ENCODE assay signal across 9 mouse cellular contexts in the genomic region with DNA sequence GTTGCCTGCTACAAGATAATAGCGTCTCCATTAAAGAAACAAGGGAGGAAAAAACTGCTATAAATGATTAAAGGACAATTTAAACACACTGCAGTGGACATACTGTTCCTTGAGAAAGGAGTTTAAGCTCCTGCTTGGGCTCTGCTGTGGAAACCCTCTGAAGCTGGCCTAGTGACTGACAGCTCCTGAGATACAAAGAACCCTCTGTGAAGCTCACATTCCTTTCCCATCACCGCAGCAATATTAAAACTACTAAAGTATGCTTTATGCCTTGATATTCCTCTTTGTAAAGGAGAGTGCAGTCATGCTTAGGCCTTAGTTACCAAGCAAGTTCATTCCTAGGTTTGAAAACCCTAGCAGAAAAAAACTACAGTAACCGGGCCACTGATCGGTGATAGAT.
DNase-seq lines count a peak whose midpoint lies in the region; ATAC-seq and TF ChIP-seq lines count a peak whose summit lies in the region.
"Had no signal": no experiment of that assay in that cellular context is flagged by ENCODE, and none has a peak within 500 bp of the region (broad histone marks: within the 10 kb centered on the region; RNA-seq: fewer than 3 reads in every experiment).

No protein-coding gene starts in this region.

- no peaks in the 10 kb centered on the region; the same call in 1 of the 2 replicates for H3K79me2 ChIP-seq in heart, adult 2 months (replicated peaks; ENCODE audit: control insufficient read depth, insufficient read depth, low read length)

- no peaks in the 10 kb centered on the region for H3K9me3 ChIP-seq in lung, embryonic 14.5 days (ENCODE audit: low read depth, low read length)
- no peaks in the 10 kb centered on the region for H3K9me3 ChIP-seq in hindbrain, embryonic 13.5 days
- H3K9me3 ChIP-seq in neural tube, embryonic 15.5 days (replicated peaks), result no peaks in the 10 kb centered on the region

- 52% methylated on average over 4 of the region's 4 CpGs for WGBS in heart, adult 2 months
- whole genome bisulfite sequencing in lung, embryonic 14.5 days, result 51% methylated on average over 4 of the region's 4 CpGs
- 46% methylated on average over 4 of the region's 4 CpGs for WGBS in hindbrain, embryonic 13.5 days
- 67% methylated on average over 4 of the region's 4 CpGs for WGBS in neural tube, embryonic 15.5 days

- H3K9ac ChIP-seq in heart, adult 2 months (ENCODE audit: low read depth, low read length), result peak overlapping the region; percentile 46
- H3K9ac ChIP-seq in lung, embryonic 14.5 days, result no peak overlapping the region
- no peak overlapping the region for H3K9ac ChIP-seq in hindbrain, embryonic 13.5 days
- no peak overlapping the region for H3K9ac ChIP-seq in neural tube, embryonic 15.5 days (replicated peaks)

- TF ChIP-seq EP300 in heart, adult 2 months (IDR thresholded peaks at IDR 0.05; ENCODE audit: insufficient read depth, low read depth, low read length), result no peak

- TF ChIP-seq CTCF in heart, adult 2 months (IDR thresholded peaks at IDR 0.05), result no peak
- no peak for TF ChIP-seq CTCF in lung, embryonic 14.5 days (IDR thresholded peaks at IDR 0.05; ENCODE audit: low read depth)

- peak overlapping the region; percentile 7 for H3K4me3 ChIP-seq in heart, adult 2 months
- H3K4me3 ChIP-seq in lung, embryonic 14.5 days (ENCODE audit: low read depth, low read length), result no peak overlapping the region
- no peak overlapping the region for H3K4me3 ChIP-seq in hindbrain, embryonic 13.5 days
- H3K4me3 ChIP-seq in neural tube, embryonic 15.5 days (replicated peaks), result no peak overlapping the region
- H3K4me3 ChIP-seq: erythroblast, embryonic 14.5 days had no signal

- no peak overlapping the region; the same call in 1 of the 2 replicates for H3K4me2 ChIP-seq in lung, embryonic 14.5 days
- H3K4me2 ChIP-seq in hindbrain, embryonic 13.5 days, result no peak overlapping the region
- no peak overlapping the region for H3K4me2 ChIP-seq in neural tube, embryonic 15.5 days

- peaks cover 47% of the 10 kb centered on the region for H3K36me3 ChIP-seq in heart, adult 2 months (ENCODE audit: control insufficient read depth, insufficient read depth, low read length)
- H3K36me3 ChIP-seq in lung, embryonic 14.5 days (ENCODE audit: insufficient read depth), result no peaks in the 10 kb centered on the region
- peaks cover 3% of the 10 kb centered on the region; the same call in 1 of the 2 replicates for H3K36me3 ChIP-seq in hindbrain, embryonic 13.5 days
- peaks cover 2% of the 10 kb centered on the region; the same call in 1 of the 2 replicates for H3K36me3 ChIP-seq in neural tube, embryonic 15.5 days

- no peak for DNase-seq in heart, adult 2 months
- no peak for DNase-seq in heart, adult 8-10 months (ENCODE audit: low spot score)
- peak; percentile 36 for DNase-seq in lung, embryonic 14.5 days
- DNase-seq in lung, adult 18-20 months, result no peak
- no peak for DNase-seq in thymus, postnatal 0 days (ENCODE audit: low spot score)
- DNase-seq in gastrocnemius, adult 8-10 months (ENCODE audit: low spot score in 2 of 2), result no peak

- peaks cover 30% of the 10 kb centered on the region for H3K4me1 ChIP-seq in heart, adult 2 months (ENCODE audit: control insufficient read depth, insufficient read depth, low read length)
- H3K4me1 ChIP-seq in lung, embryonic 14.5 days (ENCODE audit: insufficient read depth), result peaks cover 5% of the 10 kb centered on the region; the same call in 1 of the 2 replicates
- peaks cover 18% of the 10 kb centered on the region for H3K4me1 ChIP-seq in hindbrain, embryonic 13.5 days (replicated peaks)
- 0 out of 2 replicates have a peak, but pooled peaks cover 12% of the 10 kb centered on the region for H3K4me1 ChIP-seq in neural tube, embryonic 15.5 days

- peak overlapping the region; percentile 83 for H3K27ac ChIP-seq in heart, adult 2 months
- H3K27ac ChIP-seq in lung, embryonic 14.5 days (ENCODE audit: low read depth), result peak overlapping the region; percentile 88
- peak overlapping the region; percentile 55 for H3K27ac ChIP-seq in hindbrain, embryonic 13.5 days
- peak overlapping the region; percentile 64 for H3K27ac ChIP-seq in neural tube, embryonic 15.5 days (replicated peaks)

- TF ChIP-seq POLR2A in heart, adult 2 months (IDR thresholded peaks at IDR 0.05; ENCODE audit: insufficient read depth, low read depth, low read length), result no peak

- intact Hi-C loops in heart, adult 2 months (cut with DNase I), result loop anchor here (2.0 kb wide), 3 partner anchors 29 to 63 kb away; no protein-coding TSS in a partner anchor

- peak; percentile 50 for ATAC-seq in lung, embryonic 14.5 days (ENCODE audit: insufficient read depth)
- ATAC-seq in hindbrain, embryonic 13.5 days (ENCODE audit: low FRiP score), result no peak
- ATAC-seq in neural tube, embryonic 15.5 days (ENCODE audit: low FRiP score), result no peak

- no peaks in the 10 kb centered on the region for H3K27me3 ChIP-seq in heart, adult 2 months (ENCODE audit: control insufficient read depth, insufficient read depth, low read length)
- H3K27me3 ChIP-seq in lung, embryonic 14.5 days (ENCODE audit: insufficient read depth, low read length), result no peaks in the 10 kb centered on the region
- no peaks in the 10 kb centered on the region for H3K27me3 ChIP-seq in hindbrain, embryonic 13.5 days
- H3K27me3 ChIP-seq in neural tube, embryonic 15.5 days (replicated peaks), result no peaks in the 10 kb centered on the region
